ENCODE assay signal across 11 mouse cellular contexts in the genomic region with DNA sequence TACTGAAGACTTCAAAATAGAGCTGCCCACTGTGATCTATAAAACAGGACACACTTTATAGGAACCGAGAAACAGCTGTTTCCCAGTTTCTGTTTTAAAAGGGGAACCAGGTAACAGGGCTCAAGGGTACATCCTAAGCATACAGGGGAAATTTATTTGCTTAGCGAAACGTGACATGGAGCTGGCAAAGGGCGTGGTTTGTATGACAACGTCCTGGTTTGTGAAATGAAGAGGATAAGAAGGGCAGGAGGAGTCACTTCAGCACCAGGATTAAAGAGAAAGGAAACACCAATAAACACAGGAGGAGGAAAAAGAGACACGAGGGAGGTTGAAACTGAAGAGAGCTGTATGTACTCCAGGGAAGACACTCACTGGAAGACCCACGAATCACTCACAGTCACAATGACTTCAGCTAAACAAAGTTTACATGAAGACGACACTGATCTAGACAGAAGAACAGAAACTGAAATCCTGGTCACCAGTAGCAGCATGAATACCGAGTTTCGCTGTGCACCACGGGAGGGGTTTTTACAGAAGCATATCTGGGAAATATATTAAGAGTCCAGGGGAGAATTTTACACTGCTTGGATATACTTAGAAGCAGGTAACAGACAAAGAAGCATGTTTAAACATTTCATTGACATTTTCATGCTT. TPM values are rescaled to one million over a fixed set of nuclear protein-coding genes. Genes with fewer than 3 reads are reported as not detected.
DNase-seq lines count a peak whose midpoint lies in the region; ATAC-seq lines count a peak whose summit lies in the region.
"Had no signal": no experiment of that assay in that cellular context is flagged by ENCODE, and none has a peak within 500 bp of the region (broad histone marks: within the 10 kb centered on the region; RNA-seq: fewer than 3 reads in every experiment).

No protein-coding gene starts in this region.

- no peak for ATAC-seq in heart, embryonic 16.5 days (replicated peaks; ENCODE audit: extremely low read depth, insufficient read depth, low FRiP score)
- no peak for ATAC-seq in hindbrain, embryonic 13.5 days (ENCODE audit: low FRiP score)

- no peak overlapping the region for H3K27ac ChIP-seq in heart, embryonic 16.5 days (ENCODE audit: low read length)
- no peak overlapping the region for H3K27ac ChIP-seq in heart, embryonic 10.5 days
- H3K27ac ChIP-seq in hindbrain, embryonic 13.5 days, result no peak overlapping the region
- H3K27ac ChIP-seq: embryonic facial prominence, embryonic 10.5 days had no signal

- no peak overlapping the region for H3K9ac ChIP-seq in heart, embryonic 16.5 days (ENCODE audit: low read length)
- no peak overlapping the region for H3K9ac ChIP-seq in hindbrain, embryonic 13.5 days

- H3K4me3 ChIP-seq in heart, embryonic 16.5 days (ENCODE audit: low read length), result no peak overlapping the region
- H3K4me3 ChIP-seq in heart, embryonic 10.5 days, result no peak overlapping the region
- no peak overlapping the region for H3K4me3 ChIP-seq in hindbrain, embryonic 13.5 days
- H3K4me3 ChIP-seq: embryonic facial prominence, embryonic 10.5 days had no signal

- H3K4me2 ChIP-seq in heart, embryonic 16.5 days (ENCODE audit: low read depth, low read length), result peak overlapping the region; percentile 13; the same call in 1 of the 2 replicates
- H3K4me2 ChIP-seq in hindbrain, embryonic 13.5 days, result no peak overlapping the region

- peaks cover 3% of the 10 kb centered on the region; the same call in 1 of the 2 replicates for H3K4me1 ChIP-seq in heart, embryonic 16.5 days (ENCODE audit: control insufficient read depth, insufficient read depth, low read length)
- H3K4me1 ChIP-seq in heart, embryonic 10.5 days, result no peaks in the 10 kb centered on the region; the same call in 1 of the 2 replicates
- H3K4me1 ChIP-seq in hindbrain, embryonic 13.5 days (replicated peaks), result no peaks in the 10 kb centered on the region

- no peak for DNase-seq in heart, embryonic 10.5 days (ENCODE audit: low spot score)
- DNase-seq in CD4-positive helper T cell, adult 2 months (ENCODE audit: low read depth, low spot score), result peak; percentile 43
- peak; percentile 58 for DNase-seq in induced T-regulatory cell, adult 2 months (ENCODE audit: low read depth)
- DNase-seq in monocyte, adult 2 months (ENCODE audit: low read depth in 1 of 2, low spot score in 2 of 2), result peak; percentile 67 to 78
- no peak for DNase-seq in gastrocnemius, adult 18-20 months (ENCODE audit: low spot score)
- no peak for DNase-seq in cerebellum, adult 11-12 months
- DNase-seq: gastrocnemius, postnatal 36 days had no signal

- 63% methylated on average over 11 of the region's 11 CpGs for WGBS in heart, embryonic 16.5 days
- 78% methylated on average over 11 of the region's 11 CpGs for WGBS in heart, embryonic 10.5 days
- 84% methylated on average over 11 of the region's 11 CpGs for WGBS in hindbrain, embryonic 13.5 days

- no peaks in the 10 kb centered on the region for H3K27me3 ChIP-seq in heart, embryonic 16.5 days (ENCODE audit: control insufficient read depth, insufficient read depth, low read length)
- H3K27me3 ChIP-seq in heart, embryonic 10.5 days (ENCODE audit: insufficient read depth, poor library complexity, severe bottlenecking), result no peaks in the 10 kb centered on the region
- H3K27me3 ChIP-seq in hindbrain, embryonic 13.5 days, result no peaks in the 10 kb centered on the region

- no peaks in the 10 kb centered on the region for H3K36me3 ChIP-seq in heart, embryonic 16.5 days (ENCODE audit: control insufficient read depth, insufficient read depth)
- H3K36me3 ChIP-seq in heart, embryonic 10.5 days, result no peaks in the 10 kb centered on the region
- H3K36me3 ChIP-seq in hindbrain, embryonic 13.5 days, result no peaks in the 10 kb centered on the region
- H3K36me3 ChIP-seq: embryonic facial prominence, embryonic 10.5 days had no signal

- H3K9me3 ChIP-seq in heart, embryonic 16.5 days (replicated peaks; ENCODE audit: control insufficient read depth, low read length), result no peaks in the 10 kb centered on the region; the same call in 1 of the 2 replicates
- no peaks in the 10 kb centered on the region for H3K9me3 ChIP-seq in heart, embryonic 10.5 days
- no peaks in the 10 kb centered on the region for H3K9me3 ChIP-seq in hindbrain, embryonic 13.5 days
- H3K9me3 ChIP-seq: embryonic facial prominence, embryonic 10.5 days had no signal

RNA-seq across cellular contexts. Expression of a gene that starts 16.0 kb away (rescaled TPM):
- polyA plus RNA-seq in heart, embryonic 16.5 days (2015; fragmentation: Nextera tagmentation; extraction: Ambion mirVana), result 24.2 and 26.7 TPM in 2 replicates
- polyA plus RNA-seq in heart, embryonic 10.5 days (2016; fragmentation: Nextera tagmentation; extraction: Ambion mirVana), result 16.0 and 20.3 TPM in 2 replicates
- total RNA-seq in gastrocnemius, adult 18-20 months (2021), result 10 to 100 TPM; 44.0 to 60.2 TPM
- 3.3 and 3.6 TPM in 2 replicates for polyA plus RNA-seq in hindbrain, embryonic 13.5 days (2015; fragmentation: Nextera tagmentation; extraction: Ambion mirVana)

RNA-seq across cellular contexts. Expression of a gene that starts 44.2 kb away (rescaled TPM):
- polyA plus RNA-seq in heart, embryonic 16.5 days (2015; fragmentation: Nextera tagmentation; extraction: Ambion mirVana), result not detected in 2 replicates
- not detected in 2 replicates for polyA plus RNA-seq in heart, embryonic 10.5 days (2016; fragmentation: Nextera tagmentation; extraction: Ambion mirVana)
- total RNA-seq in gastrocnemius, adult 18-20 months (2021), result not detected
- 0.12 and 0.18 TPM in 2 replicates for polyA plus RNA-seq in hindbrain, embryonic 13.5 days (2015; fragmentation: Nextera tagmentation; extraction: Ambion mirVana)
- total RNA-seq: adrenal gland, postnatal 36 days; gastrocnemius, postnatal 36 days had no signal

Comparison
In these comparisons a context has a peak if more than half of its experiments do, and no peak if none do; other contexts are left out.
1. DNase-seq: peak in CD4-positive helper T cell, adult 2 months (single experiment), induced T-regulatory cell, adult 2 months (single experiment) and monocyte, adult 2 months (2 of 2); none in heart, embryonic 10.5 days (single experiment), gastrocnemius, adult 18-20 months (single experiment) and cerebellum, adult 11-12 months (single experiment).